Mouse (Mus musculus): ENCODE results near the gene Klc4.

Klc4 gene

DNA sequence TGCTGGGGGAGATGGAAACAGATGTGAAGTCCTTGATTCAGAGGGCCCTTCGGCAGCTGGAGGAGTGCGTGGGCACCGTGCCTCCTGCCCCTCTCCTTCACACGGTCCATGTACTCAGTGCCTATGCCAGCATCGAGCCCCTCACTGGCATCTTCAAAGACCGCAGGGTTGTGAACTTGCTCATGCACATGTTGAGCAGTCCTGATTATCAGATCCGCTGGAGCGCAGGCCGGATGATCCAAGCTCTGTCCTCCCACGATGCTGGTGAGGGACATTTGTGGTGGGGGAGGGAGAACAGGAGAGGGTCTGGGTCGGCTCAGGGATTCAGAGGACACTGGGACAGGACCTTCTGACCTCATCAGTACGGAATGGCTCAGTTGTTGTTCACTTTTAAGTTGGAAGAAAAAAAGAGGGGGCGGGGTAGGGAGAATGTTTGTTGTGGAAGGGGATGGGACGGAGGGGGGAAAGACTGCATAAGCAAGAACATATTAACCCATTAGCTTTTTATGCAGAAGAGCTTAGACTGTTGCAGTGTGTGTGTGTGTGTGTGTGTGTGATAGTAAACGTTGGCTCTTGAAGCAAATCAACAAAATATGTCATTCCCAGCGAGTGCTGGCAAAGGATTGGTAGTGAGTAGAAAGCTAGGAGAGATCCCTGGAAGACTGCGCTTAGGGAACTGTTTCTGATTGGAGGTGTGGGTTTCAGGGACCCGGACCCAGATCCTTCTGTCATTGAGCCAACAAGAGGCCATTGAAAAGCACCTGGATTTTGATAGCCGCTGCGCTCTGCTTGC lies 6.1 kb upstream of the Klc4 start:
- DNase-seq = no peak

DNA sequence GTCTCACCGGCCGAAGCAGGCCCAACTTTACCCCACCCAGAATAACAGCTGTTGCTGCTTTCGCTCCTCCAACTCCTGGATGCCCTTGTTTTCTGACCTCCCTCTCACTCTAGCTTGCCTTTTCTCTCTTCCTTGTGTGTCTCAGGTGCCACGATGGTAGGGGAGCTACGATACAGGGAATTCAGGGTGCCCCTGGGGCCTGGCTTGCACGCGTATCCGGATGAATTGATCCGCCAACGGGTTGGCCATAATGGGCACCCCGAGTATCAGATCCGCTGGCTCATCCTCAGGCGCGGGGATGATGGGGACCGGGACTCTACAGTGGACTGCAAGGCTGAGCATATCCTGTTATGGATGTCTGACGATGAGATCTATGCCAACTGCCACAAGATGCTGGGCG lies 5.5 kb upstream of the Klc4 start:
- DNase-seq = no peak

DNA sequence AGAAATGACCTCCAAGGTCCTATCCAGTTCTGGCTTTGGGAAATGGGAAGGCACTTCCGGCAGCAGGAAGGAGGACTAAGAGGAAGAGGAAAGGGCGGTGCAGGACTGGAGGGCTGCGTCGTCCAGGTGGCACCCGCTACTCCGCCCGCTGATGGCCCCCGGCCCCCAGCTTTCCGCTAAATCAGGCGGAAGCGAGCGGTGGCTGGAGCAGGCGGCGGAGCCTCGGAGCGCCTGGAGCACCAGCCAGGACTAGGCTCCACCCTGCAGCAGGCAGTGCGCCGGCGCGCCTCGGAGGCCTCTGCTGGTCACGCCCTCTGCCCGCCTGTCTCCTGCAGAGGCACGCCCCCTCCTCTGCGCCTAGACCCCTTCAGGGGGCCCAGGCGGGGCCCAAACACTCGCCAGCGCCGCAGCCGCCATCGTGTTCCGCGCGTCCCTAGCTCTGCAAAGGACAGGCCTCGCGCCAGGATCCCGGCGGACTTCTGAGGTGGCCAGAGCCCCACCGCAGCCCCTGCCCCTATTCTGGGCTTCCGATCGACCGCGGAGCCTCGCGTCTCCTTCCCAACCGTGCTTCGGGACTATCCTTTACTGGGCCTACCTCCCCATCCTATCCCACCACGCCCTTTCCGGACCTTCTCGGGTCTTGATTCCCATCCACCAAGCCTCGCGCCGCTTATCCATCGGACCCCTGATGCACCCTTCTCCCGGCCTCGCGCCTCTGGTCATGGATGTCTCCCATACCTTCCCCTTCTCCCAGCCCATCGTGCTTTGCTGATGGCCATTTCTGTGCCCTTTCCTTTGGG lies 4.6 kb upstream of the Klc4 start, which contains the start of gene Cul7:
TSS of gene Cul7 (plus strand) at position 106 of the 800 bp plus-strand sequence.
- peak; percentile 93 for DNase-seq

DNA sequence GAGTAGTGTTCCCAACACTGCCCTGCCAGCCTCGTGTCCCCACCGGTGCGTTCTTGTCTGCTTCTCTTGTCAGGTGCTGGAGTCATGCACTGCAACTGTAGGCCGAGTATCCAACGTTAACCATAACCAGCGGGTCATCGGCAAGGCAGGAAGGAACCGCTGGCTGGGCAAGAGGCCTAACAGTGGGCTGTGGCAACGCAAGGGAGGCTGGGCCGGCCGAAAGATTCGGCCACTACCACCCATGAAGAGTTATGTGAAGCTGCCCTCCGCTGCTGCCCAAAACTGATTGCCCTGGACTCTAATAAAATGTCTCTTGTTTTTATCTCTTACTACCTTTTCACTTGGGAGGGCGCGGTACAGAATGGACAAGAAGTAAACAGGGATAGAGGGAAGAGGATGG lies 4.0 kb upstream of the Klc4 start:
- DNase-seq = no peak

DNA sequence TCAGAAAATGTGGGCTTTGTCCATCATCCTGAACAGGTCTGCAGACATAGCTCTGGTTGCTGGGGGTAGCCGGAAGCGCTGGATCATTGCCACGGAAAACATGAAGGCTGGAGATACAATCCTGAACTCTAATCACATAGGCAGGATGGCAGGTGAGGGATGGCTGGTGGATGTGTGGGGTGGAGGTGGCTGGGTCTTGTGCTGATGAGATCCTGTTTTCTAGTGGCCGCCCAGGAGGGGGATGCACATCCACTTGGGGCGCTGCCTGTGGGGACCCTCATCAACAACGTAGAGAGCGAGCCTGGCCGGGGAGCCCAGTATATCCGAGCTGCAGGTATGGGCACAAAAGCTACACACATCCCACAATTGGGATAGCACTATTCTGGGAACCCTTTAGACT lies 2.6 kb upstream of the Klc4 start:
- DNase-seq = no peak

DNA sequence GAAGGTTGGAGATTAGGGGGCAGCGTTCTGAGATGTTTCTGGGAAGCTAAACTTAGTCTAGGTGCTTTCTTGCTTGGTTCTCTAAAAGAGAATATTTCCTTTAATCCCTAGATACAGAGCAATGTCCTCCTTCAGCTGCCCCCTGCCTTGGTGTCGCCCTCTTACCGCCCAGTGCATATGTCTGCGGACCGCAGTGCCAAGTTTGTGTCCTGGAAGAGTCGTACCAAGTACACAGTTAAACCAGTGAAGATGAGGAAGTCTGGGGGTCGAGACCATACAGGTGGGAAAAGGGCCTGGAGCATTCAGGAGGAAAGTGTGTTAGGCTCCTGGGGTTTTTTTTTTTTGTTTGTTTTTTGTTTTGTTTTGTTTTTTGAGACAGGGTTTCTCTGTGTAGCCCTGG lies 1.5 kb upstream of the Klc4 start:
- no peak for DNase-seq

DNA sequence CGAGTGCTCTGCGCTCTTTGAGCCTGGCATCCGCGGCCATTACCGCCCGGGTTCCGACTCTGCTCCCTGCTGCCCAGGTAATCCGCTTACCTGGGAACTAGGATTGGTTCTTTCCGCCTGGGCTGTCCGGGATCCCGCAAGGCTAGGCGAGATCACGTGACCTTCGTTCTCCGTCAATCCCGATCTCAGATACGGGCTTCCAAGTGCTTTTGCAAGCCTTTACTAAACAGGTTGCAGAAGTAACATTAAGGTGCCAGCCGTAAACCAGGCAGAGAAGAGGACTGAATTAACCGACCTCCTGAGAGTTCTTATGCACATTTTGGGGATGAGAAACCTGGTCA lies 470 bp upstream of the Klc4 start:
- no peak for DNase-seq

DNA sequence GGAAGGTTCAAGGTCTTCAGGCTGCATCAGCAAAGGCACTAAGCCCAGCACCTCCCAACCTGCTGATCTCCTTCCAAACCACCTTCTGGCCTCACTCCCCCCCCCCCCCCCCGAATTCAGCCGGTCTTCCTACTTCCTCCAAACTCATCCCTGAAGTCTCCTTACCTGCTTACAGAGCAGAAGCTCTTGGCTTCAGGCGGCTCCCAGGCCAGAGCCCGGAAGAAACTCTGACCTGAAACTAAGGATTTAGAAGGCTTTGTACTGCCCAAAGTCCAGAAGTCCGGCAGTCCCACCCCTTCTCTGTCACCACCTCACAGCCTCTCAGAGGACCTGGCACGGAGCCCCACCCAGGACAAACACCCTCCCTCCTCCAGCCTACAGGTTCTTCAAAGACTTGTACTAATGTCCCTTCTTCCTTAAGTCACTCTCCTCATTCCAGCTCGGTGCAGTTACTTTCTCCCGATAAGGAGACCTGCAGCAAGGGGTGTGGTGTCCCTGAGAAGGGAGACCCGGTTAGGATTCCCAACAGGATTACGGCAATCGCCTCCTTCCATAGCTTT lies 826 bp downstream of the Klc4 start:
- no peak for DNase-seq

DNA sequence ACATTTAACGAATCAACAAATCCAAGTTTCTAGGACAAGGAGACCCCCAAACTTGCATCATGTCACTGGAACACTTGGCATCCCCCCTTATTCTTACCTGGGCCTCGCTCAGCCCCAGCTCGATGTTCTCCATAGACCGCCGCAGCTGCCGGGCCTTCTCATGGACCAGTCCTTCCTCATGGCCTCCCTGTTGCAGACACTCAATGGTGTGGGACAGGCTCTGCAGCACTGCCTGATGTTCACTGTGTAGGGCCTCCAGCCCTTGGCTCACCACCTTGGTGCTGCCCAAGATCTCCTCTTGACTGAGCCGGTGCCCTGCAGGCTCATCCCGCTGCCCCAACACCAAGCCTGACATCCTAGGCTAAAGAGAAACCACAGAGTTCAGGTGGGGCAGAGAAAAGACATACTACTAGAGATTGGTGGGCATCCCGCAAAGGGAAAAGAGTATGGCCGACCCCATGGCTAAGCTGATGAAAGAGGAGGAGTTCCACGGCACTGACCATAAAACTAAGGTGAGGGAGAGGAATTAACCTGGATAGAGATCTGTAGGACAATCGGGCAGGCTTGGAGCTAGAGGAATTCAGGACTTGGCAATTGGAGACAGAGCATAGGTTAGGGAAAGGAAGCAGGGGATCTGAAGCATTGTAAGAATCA lies 1.5 kb downstream of the Klc4 start:
- DNase-seq = no peak

DNA sequence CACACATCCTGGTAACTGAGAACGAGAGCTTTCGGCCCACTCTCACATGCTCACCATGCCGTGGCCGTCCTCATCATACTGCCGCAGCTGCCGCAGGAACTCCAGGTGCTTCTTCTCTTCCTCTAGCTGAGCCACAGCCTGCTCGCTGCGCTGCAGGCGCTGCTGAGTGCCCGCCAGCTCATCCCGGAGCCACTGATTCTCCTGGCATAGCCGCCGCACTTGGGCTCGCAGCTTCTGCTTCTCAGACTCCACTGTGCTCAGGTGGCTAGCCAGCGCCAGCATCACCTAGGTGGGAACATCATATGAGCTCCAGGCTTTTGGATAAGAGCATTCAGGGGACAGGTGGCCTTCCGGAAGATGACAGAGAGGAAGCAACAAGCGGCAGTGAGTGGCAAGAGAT lies 3.8 kb downstream of the Klc4 start:
- DNase-seq = no peak

DNA sequence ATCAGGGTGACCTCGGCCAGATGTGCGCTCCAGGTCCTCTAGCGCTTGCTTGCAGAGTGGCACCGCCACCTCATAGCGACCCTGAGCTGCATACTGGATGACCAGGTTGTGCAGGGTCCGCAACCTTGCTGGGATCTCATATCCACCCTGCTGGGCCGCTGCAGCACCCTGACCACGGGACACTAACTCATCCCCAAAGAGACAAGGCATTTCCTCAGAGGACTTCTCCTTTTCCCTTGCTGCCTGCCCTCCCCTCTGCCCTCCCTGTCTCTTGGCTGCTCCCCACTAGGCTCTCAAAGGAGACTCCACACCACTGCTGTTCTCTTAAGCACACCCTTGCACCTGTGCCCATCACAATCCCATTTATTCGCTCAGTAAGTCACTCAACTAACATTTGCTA lies 5.9 kb downstream of the Klc4 start:
- DNase-seq = no peak

DNA sequence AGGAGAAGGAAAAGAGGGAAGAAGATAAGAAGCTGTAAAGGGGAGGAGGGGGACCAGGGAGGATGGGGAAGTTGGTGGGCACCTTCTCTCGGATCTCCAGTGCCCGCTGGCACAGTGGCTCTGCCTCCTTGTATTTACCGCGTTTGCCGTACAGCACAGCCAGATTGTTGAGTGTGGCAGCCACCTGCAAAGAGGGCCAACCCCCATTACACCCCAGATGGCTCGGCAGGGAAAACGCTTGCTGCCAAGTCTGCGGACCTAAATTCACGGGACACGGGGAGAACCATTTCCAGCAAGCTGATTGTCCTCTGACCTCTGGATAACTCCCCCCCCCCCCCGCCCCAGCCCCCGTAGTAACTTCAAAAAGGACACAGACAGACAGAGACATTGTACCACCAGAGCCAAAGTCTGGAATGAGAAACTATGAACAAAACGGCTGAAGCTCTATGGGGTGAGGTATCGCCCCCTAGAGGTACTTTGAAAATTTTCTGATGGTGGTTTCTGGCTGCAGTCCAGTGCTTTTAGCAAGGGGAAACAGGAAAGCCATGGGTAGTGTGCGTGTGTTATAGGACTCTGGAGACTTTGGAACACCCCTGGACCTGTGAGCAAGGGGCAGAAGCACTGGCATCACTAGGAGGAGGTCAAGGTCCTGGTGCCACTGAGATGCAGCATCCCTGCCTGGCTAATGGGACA lies 8.8 kb downstream of the Klc4 start:
- no peak for DNase-seq

DNA sequence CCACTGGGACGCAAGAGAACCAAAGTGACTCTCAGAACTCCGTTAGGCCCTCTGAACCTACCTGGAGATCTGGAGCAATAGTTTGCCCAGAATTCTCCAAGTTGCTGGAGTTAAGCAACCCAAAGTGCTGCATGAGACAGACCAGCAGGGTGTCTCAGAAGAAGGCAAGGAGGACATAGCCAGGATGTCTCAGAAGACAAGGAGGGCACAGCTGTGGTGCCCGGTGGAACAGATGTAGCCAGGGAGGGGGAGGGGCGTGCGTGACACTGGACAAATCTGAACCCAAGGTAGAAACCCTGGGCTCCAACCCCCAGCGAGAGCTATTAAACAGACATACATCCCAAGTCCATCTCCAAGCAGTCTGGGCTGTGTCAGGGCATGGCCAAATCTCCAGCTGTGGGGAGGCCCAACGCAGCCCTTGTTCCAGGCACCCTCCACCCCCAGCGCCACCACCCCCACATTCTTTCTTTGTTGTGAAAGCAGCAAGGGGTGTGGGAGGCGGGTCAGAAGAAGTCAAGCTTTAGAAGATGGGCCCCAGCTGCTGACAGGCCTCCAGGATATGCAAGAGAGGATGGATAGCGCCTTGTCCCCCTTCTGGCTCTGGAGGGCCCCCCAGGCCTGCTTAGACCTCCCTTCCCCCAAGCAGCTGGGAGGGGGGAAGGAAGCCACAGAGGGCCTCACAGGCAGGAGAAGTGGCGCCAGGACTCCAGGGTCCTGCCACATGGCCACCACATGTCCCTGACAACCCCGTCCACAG lies 16.0 kb downstream of the Klc4 start:
- DNase-seq = no peak

DNA sequence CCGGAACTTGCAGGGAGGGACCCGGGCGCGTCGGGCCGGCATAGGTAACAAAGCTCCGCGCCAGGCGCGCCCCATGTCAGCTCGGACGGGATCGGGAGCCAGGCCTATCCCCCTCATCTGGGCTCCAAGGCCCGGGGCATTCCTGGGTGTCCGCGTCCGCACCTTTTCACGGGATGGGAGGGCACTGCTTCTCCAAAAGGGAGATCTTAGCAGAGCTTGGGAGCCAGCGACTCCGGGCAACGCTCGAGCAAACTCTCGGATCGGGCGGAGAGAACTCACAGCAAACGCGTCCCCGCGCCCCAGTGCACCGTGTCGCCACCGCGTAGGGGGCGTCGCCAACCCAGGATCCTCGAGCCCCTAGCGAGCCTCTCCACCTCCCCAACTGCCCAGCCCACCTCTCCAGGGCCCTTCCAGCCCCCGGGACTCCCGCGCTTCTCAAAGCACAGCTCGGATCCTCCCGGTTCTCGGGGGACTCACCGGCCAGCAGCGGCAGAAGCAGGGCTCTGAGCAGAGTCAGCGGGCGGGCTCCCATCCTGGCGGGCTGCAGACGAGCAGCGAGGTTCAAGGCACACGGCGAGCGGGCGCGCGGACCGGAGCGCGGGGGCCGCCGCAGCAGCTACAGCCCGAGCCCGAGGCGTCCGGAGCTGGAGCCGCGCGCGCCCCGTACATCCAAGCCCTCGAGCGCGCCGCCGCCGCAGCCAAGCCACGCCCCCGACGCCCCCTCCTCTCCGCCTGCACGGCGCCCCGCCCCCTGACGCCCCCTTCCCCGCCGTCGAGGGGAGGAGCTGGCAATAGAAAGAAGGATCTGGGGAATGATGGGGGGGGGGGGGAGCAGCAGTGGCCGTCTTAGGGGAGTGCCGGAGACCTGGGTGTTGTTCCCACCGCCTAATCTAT lies 16.8 kb downstream of the Klc4 start, which contains the start of gene Ptk7:
TSS of gene Ptk7 (minus strand) at position 714 of the 894 bp plus-strand sequence.
- DNase-seq = peak; percentile 81

DNA sequence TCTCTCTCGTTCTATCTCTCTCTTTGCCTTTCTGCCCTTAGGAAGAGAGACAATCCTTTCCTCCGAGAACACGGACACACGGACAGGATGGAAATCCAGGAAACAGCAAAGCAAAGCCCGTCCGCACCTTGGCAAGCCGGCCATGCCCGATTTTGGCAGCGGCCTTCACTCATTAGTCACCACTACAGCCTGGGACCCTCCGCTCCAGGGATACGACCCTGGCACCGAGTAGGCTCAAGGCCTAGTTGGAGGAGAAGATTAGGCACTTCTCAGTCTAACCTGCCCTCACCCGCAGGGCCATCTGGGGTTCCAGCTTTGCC lies 17.4 kb downstream of the Klc4 start:
- DNase-seq = no peak

DNA sequence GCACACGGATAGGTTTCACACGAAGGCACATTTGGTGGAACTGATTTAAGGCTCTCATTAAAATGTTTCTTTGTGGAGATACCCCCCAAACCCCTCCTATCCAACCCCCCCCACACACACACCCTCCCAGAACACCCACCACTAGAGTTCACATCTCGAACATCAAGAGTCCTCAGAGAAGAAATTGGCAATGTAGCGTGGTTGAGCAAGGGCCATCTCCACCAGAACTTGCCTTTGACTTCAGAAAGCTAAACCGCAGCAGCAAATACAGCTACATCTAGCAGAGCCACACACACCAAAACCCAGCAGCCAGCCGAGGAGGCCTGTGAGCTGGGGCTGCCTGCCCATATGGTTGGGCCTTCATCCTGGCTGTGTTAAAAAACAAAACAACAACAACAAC lies 18.4 kb downstream of the Klc4 start:
- no peak for DNase-seq

DNA sequence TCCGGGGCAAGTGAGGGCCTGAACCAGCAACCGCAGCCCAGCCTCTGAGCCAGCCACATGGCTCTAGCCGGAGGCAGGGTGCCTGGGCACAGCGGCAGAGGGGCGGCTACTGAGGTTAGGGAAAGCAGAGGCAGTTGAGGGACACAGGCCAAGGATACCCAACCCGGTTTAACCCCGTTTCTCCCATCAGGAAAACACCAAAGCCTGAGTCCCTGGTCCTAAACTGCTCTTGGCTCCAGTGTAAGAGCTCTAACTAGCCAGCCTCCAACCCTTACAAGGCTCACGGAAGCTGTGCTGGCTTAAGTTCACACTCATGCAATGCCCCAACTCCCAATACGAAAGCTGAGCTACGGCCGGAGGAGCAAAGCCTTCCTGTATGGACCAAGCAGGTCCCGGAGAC lies 21.2 kb downstream of the Klc4 start:
- no peak for DNase-seq

DNA sequence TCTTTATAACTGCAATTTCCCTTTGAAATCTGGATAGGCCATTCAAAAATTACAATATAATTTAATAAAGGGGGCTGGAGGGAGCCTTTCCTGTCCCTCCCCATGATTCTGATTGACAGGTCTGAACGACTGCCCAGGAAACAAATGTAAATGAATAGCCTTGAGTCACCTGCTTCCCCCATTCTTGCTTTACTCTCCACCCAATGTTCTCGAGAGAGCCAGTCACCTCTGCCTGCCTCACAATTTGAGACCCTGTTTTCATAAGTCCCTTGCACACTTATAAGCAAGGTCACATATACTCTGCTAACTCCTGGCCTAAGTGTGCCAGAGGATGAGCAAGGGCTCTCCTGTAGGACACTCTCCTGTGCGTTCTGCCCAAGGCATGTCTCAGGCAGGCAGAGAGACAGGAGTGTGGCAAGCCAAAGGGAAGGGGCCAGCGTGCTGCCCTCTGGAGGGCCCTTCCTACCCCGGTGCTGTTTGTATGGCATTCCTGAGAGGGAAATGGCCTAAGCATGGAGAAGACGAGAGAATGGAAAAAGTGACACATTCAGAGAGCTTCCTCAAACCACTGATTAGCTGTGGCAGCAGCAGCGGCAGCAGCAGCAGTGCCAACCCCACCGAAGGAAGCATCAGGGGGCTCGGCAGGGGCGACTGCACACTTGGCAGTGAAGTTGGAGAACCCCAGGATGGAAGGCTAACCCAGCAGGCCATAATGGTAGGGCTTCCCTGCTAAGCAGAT lies 21.8 kb downstream of the Klc4 start:
- DNase-seq = no peak

DNA sequence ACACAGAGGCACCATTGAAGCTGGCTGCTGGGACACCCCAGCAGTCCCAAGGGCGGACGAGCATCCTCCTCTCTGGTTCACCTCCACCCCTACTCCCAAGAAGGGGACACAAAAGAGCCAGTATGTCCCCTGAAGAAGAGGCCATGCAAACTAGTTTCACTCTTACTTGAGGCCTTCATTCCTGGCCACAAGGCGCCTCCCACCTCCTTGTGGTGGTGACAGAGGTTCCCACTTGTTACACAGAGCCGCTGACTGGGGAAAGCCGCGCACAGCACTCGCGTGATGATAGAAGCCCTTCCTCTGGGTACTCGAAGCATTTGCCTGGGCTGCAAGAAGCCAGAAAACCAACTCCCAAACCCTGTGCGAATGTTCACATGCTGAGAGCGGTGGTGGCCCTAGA lies 23.6 kb downstream of the Klc4 start:
- DNase-seq = no peak

DNA sequence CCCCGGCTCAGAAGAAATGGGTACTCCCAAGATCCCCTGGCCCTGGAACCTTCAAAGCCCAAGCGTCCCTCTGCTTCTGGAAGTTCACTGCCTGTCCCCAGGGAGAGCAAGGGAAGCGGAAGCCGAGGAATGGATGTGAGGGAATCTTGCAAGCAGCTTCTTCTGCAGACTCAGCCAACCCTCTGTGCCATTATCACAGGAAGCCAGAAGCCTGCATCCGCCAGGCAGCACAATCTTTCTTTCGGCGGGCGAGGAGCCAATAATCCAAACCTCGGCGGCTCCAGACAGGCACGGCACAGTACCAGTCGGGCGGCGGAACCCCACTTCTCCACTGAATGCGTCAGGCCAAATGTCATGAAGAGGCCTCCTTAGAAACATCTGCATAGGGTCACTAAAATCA lies 24.5 kb downstream of the Klc4 start:
- peak; percentile 75 for DNase-seq

Data from right cerebral cortex, postnatal 14 days (tissue).